Mouse (Mus musculus) frontal cortex, postnatal 14 days (tissue): ENCODE results near the gene F10.
"Not testable (repeated sequence)": the region's sequence is repeated elsewhere in the genome, so short reads cannot be mapped to it uniquely, and the experiment has no call there.

Experiments used
- DNase-seq, 2 experiments: peaks; one replicate each; pipeline ENCODE4 v3.0.0; 2022; ENCODE audit warnings: low spot score in 2 of 2

The F10 gene

GRCm38 (mm10) chr8:13060441-13061150, 23.5 kb downstream of the F10 start, which contains the start of gene Proz:
TSS of gene Proz (plus strand) at chr8:13060914.
- DNase-seq = no peak

- DNase-seq = no peak
Observed at GRCm38 (mm10) chr8:13063112-13063511, 26.0 kb downstream of the F10 start.

GRCm38 (mm10) chr8:13073255-13073654, 36.1 kb downstream of the F10 start:
- DNase-seq = no peak

GRCm38 (mm10) chr8:13075044-13075443, 37.9 kb downstream of the F10 start:
- DNase-seq = no peak

- not testable (repeated sequence) for DNase-seq
Observed at GRCm38 (mm10) chr8:13075579-13075978, 38.5 kb downstream of the F10 start.

- no peak for DNase-seq
Observed at GRCm38 (mm10) chr8:13077542-13077941, 40.4 kb downstream of the F10 start.

- DNase-seq = peak; percentile 83 to 88
Observed at GRCm38 (mm10) chr8:13104691-13105086, 67.6 kb downstream of the F10 start.

- DNase-seq = peak; percentile 94
Observed at GRCm38 (mm10) chr8:13105087-13105881, 68.2 kb downstream of the F10 start, which contains the start of the genes Pcid2 and Cul4a. TSS of gene Pcid2 (minus strand) at chr8:13105459. TSS of gene Cul4a (plus strand) at chr8:13105621.

GRCm38 (mm10) chr8:13105908-13106551, 68.9 kb downstream of the F10 start:
- DNase-seq = peak in 1 of 2 experiments; percentile 38
